Mouse (Mus musculus) small intestine, adult 2 months (tissue): Measurements from ENCODE around the gene Pnrc2.

Source experiments
- CTCF ChIP-seq: fragments of 200-500 bp; IDR thresholded peaks from 2 replicates; pipeline ENCODE4 v1.5.1; 2012; ENCODE audit warnings: low read depth, mild to moderate bottlenecking, control low read depth, inconsistent platforms, low read length, moderate library complexity, mixed read lengths; ENCODE audit not compliant: insufficient replicate concordance, insufficient read length; ENCODE audit errors: extremely low read depth
- POLR2A ChIP-seq: fragments of 200-500 bp; IDR thresholded peaks from 2 replicates; pipeline ENCODE4 v1.6.1; 2012; ENCODE audit warnings: low read depth, mild to moderate bottlenecking, control low read depth, inconsistent platforms, low read length, moderate library complexity

DNA sequence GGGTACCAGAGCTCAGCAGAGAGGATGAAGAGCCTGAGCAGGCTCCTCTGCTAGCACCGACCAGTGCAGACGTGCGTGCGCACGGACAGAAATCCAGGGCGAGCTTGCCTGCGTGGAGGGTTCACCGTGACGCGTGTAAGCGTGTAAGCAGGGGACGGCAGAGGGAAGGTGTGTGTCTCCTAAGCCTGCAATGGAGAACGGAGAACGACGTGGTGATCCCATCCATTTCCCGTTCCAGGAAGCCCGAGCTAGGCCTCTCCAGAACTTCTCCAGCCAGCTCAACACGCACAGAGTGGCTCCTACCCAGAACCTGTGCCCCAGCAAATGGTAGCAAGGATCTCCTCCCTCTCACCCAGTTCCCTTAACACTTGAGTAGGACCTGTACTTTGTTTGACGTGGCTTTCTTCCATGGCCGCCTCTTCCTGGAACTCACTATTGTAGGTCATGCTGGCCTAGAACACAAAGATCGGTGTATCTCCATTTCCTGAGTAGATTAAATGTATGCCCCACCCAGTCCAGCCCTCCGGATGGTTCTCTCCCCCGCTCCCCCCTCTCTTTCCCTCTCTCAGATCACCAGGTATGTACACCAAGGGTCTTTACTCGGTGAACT is 14.9 kb upstream of the Pnrc2 start:
- TF ChIP-seq CTCF, result no peak
- TF ChIP-seq POLR2A, result no peak
